Mouse (Mus musculus) liver, embryonic 14.5 days (tissue): Measurements from ENCODE around the gene Coro2a. TPM values are rescaled to one million over a fixed set of nuclear protein-coding genes. Genes with fewer than 3 reads are reported as not detected.

ENCODE experiments used
- ATAC-seq: fragments of 200-750 bp; cut with Nextera tagmentation; 2 replicates; pipeline ENCODE4 v1.8.0; 2017; ENCODE audit warnings: moderate number of reproducible peaks, mild to moderate bottlenecking, moderate library complexity; ENCODE audit not compliant: insufficient read depth
- DNase-seq, 3 experiments: peaks; one replicate each; pipeline ENCODE4 v3.0.0-alpha.2; 2012 to 2013; ENCODE audit warnings: low read depth in 3 of 3, low spot score in 3 of 3
- H3K27ac ChIP-seq: fragments of 300-500 bp; sonication (generic); 2 replicates; pipeline ENCODE4 v1.5.1; 2014; ENCODE audit warnings: moderate library complexity, mild to moderate bottlenecking, control low read depth, inconsistent platforms
- H3K27me3 ChIP-seq: fragments of 300-500 bp; sonication (generic); 2 replicates; pipeline ENCODE4 v1.6.1; 2014; ENCODE audit warnings: mild to moderate bottlenecking, low read length, moderate library complexity; ENCODE audit not compliant: control insufficient read depth, insufficient read depth
- H3K36me3 ChIP-seq: fragments of 300-500 bp; sonication (generic); replicated peaks from 2 replicates; pipeline ENCODE4 v1.6.1; 2014; ENCODE audit warnings: low read depth; ENCODE audit not compliant: control insufficient read depth, insufficient read depth
- H3K4me1 ChIP-seq, 2 experiments: fragments of 200-500 bp in 1 of 2; fragments of 300-500 bp in 1 of 2; sonication (generic) in 1 of 2; replicated peaks; 2 replicates each; pipeline ENCODE4 v1.6.1; 2012 to 2014; ENCODE audit warnings: antibody characterized with exemption in 1 of 2, inconsistent platforms in 1 of 2, low read length in 1 of 2; ENCODE audit not compliant: control insufficient read depth in 2 of 2, insufficient read depth in 2 of 2
- H3K4me2 ChIP-seq: fragments of 300-500 bp; sonication (generic); 2 replicates; pipeline ENCODE4 v1.6.1; 2014; ENCODE audit warnings: low read depth, mild to moderate bottlenecking, control low read depth, moderate library complexity
- H3K4me3 ChIP-seq, 2 experiments: fragments of 200-500 bp in 1 of 2; fragments of 300-500 bp in 1 of 2; sonication (generic) in 1 of 2; 2 replicates each; pipeline ENCODE4 v1.5.1; 2012 to 2014; ENCODE audit warnings: low read depth in 2 of 2, low read length in 2 of 2, mild to moderate bottlenecking in 2 of 2, control low read depth in 1 of 2, inconsistent platforms in 1 of 2, moderate library complexity in 1 of 2; ENCODE audit not compliant: insufficient read depth in 1 of 2
- H3K9ac ChIP-seq: fragments of 300-500 bp; sonication (generic); replicated peaks from 2 replicates; pipeline ENCODE4 v1.6.1; 2014; ENCODE audit warnings: mild to moderate bottlenecking, control low read depth, moderate library complexity
- H3K9me3 ChIP-seq: fragments of 300-500 bp; sonication (generic); 2 replicates; pipeline ENCODE4 v1.6.1; 2016; ENCODE audit warnings: low read length, mixed read lengths; ENCODE audit not compliant: control insufficient read depth
- CTCF ChIP-seq: IDR thresholded peaks from 2 replicates; pipeline ENCODE4 v1.5.1; 2016; ENCODE audit warnings: antibody characterized with exemption, low read depth, control low read depth
- EP300 ChIP-seq: IDR thresholded peaks from 2 replicates; pipeline ENCODE4 v1.6.1; 2016; ENCODE audit warnings: antibody characterized with exemption, low read depth
- WGBS: fragments of 180-500 bp; shearing (Covaris S2); extraction: QIAGEN DNeasy Blood & Tissue Kit; methylation state at CpG from one replicate; pipeline ENCODE4 v1.1.7; 2014; ENCODE audit not compliant: insufficient replicate concordance; 5-methylcytosine and 5-hydroxymethylcytosine counted together
- polyA plus RNA-seq, 2 experiments: library from polyadenylated mRNA; depleted of rRNA in 1 of 2; stranded (reverse) in 1 of 2; unstranded in 1 of 2; fragments of >200 nt; fragmentation: Nextera tagmentation in 1 of 2; extraction: Ambion mirVana in 1 of 2; gene quantifications; 2 replicates each; pipeline versions ENCODE4 v1.2.1 to v1.2.3; 2012 to 2014

Gene Coro2a
- polyA plus RNA-seq, 2 experiments, result 2.6 to 2.7 TPM

DNA sequence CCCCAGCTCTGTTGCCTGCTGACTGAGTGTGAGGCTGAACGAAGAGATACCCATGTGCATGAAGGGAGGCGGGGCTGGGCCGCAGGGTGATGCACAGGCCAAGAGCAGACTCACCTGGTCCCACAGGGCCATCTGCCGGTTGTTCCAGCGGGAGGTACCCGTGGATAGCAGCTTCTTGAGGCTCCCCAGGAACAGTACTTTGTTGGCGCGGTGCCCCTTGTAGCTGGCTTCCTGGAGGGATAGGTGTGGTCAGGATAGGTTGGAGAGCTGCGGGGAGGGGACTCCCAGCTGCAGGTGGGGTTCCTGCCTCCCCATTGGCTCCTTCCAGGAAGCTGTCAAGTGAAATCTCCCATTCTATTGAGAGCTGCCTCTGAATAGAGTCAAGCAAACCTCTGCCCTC lies 56.5 kb downstream of the Coro2a start:
- ATAC-seq (no peak), DNase-seq (no peak)
- Histone ChIP-seq H3K4me1 (no peaks in the 10 kb centered on the region), H3K27me3 (no peaks in the 10 kb centered on the region), H3K9ac (no peak overlapping the region), H3K4me3 (no peak overlapping the region), H3K27ac (no peak overlapping the region), H3K4me2 (no peak overlapping the region), H3K9me3 (no peaks in the 10 kb centered on the region), H3K36me3 (no peaks in the 10 kb centered on the region)
- 60% methylated on average over 9 of the region's 9 CpGs for WGBS
- no peak for TF ChIP-seq EP300
- peak; percentile 36 for TF ChIP-seq CTCF

DNA sequence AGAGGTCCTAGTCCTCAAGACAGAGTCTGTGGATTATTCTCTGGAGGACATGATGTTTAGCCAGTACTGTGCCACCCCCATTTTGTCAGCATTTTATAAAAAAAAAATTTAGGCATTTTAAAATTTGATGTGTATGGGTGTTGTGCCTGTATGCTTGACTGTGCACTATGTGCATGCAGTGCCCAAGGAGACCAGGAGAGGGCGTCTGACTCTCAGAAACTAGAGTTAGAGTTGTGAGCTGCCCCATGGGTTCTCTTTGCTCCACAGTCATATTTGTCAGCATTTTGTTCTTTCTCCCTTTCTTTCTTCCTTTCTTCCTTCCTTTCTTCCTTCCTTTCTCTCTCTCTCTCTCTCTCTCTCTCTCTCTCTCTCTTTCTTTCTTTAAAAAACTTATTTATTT lies 57.7 kb downstream of the Coro2a start:
- DNase-seq (no peak), ATAC-seq (no peak)
- Histone ChIP-seq H3K9me3 (no peaks in the 10 kb centered on the region), H3K9ac (no peak overlapping the region), H3K36me3 (no peaks in the 10 kb centered on the region), H3K27ac (no peak overlapping the region), H3K27me3 (no peaks in the 10 kb centered on the region), H3K4me1 (no peaks in the 10 kb centered on the region), H3K4me2 (no peak overlapping the region), H3K4me3 (no peak overlapping the region)
- 0% methylated on average over 1 of the region's 1 CpGs for WGBS
- TF ChIP-seq EP300 (no peak), CTCF (peak; percentile 62)

DNA sequence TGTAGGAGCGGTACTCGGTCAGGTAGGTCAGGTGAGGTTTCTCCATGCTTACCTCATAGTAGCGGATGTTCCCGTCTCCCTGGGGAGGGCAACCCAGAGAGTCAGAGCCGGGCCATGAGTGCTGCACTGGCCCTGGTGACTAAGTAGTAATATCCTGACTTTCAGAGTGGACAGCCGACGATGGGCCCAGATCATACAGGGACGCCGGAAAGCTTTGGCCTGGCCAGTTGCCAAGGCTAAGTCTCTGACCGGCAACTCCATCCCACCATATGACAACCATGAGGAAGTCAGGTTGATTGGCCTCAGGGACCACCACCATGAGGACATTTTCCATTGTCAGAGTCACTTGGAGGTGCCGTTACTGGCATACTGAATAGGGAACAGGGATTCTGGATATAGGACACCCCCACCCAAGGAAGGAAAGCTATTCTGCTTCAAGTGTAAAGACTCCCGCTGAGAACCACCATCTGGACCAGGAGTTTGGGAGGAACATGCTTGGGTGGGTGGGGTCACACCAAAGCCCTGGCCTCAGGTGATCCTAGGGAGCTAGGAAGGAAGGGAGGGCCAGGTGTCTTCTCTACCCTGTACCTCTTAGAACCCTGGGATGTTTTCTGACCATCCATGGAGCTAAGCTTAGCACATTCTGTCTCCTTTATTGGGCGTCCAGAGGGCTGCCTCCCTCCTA lies 58.5 kb downstream of the Coro2a start:
- TF ChIP-seq CTCF (no peak), EP300 (no peak)
- 74% methylated on average over 13 of the region's 13 CpGs for WGBS
- ATAC-seq, result no peak
- no peaks in the 10 kb centered on the region for H3K9me3 ChIP-seq
- no peaks in the 10 kb centered on the region for H3K36me3 ChIP-seq
- no peak overlapping the region for H3K27ac ChIP-seq
- no peak overlapping the region for H3K9ac ChIP-seq
- H3K4me2 ChIP-seq, result no peak overlapping the region
- no peak for DNase-seq
- no peaks in the 10 kb centered on the region for H3K27me3 ChIP-seq
- H3K4me3 ChIP-seq, result no peak overlapping the region
- H3K4me1 ChIP-seq, result no peaks in the 10 kb centered on the region

DNA sequence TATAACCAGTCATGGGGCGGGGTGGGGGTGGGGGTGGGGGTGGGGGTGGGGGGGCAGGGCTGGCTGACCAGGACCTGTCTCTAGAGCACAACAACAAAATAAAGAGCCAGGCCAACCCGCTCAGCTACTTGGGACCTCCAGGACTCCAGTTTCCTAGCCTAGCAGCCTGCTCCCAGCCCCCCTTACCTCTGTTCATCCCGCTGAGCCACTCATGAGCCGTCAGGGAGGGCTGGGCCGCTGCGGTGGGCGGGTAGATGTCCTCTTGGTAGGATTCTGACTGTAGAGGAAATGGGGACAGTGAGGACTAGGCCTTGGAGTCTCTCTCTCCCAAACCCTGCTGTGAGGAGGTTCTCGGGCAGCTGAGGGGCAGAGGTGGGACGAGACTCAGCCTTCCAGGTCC lies 60.3 kb downstream of the Coro2a start:
- Histone ChIP-seq H3K9me3 (no peaks in the 10 kb centered on the region), H3K36me3 (no peaks in the 10 kb centered on the region), H3K4me3 (no peak overlapping the region), H3K4me1 (no peaks in the 10 kb centered on the region), H3K27ac (no peak overlapping the region), H3K9ac (no peak overlapping the region), H3K4me2 (no peak overlapping the region), H3K27me3 (peaks cover 2% of the 10 kb centered on the region; the same call in 1 of the 2 replicates)
- ATAC-seq (no peak), DNase-seq (no peak)
- 53% methylated on average over 9 of the region's 9 CpGs for WGBS
- TF ChIP-seq EP300, result no peak
- TF ChIP-seq CTCF, result no peak

DNA sequence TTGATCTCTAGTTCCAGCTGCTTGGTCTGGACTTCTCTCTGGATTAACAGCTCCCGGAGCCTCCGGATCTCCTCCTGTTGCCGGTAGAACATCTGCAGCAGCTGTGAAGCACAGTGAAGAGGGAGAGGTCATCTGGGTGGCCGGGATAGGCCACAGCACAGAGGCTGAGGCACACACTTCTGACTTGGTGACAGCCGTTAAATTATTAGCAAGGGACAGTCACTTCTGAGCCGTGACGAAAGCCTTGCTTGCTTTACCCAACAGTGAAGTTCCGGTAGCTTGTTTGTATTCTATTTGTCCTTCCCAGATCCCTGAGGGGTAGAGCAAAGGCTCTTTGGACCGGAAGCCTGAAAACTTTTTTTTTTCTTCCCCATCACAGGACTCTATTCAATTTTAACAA lies 62.8 kb downstream of the Coro2a start:
- Histone ChIP-seq H3K9me3 (no peaks in the 10 kb centered on the region), H3K36me3 (no peaks in the 10 kb centered on the region), H3K9ac (no peak overlapping the region), H3K27ac (no peak overlapping the region), H3K4me1 (peaks cover 0 to 6% of the 10 kb centered on the region in 2 experiments; a peak in 2 of 4 replicates), H3K27me3 (peaks cover 26% of the 10 kb centered on the region), H3K4me3 (no peak overlapping the region), H3K4me2 (no peak overlapping the region)
- DNase-seq, result no peak
- no peak for TF ChIP-seq EP300
- no peak for TF ChIP-seq CTCF
- no peak for ATAC-seq
- 63% methylated on average over 9 of the region's 9 CpGs for WGBS
